Mouse (Mus musculus): ENCODE measurements around the gene Afap1l2. TPM values are rescaled to one million over a fixed set of nuclear protein-coding genes. Genes with fewer than 3 reads are reported as not detected.

Afap1l2 gene
- polyA plus RNA-seq, 1 experiment from 2014 or later: 3.8 TPM

DNA sequence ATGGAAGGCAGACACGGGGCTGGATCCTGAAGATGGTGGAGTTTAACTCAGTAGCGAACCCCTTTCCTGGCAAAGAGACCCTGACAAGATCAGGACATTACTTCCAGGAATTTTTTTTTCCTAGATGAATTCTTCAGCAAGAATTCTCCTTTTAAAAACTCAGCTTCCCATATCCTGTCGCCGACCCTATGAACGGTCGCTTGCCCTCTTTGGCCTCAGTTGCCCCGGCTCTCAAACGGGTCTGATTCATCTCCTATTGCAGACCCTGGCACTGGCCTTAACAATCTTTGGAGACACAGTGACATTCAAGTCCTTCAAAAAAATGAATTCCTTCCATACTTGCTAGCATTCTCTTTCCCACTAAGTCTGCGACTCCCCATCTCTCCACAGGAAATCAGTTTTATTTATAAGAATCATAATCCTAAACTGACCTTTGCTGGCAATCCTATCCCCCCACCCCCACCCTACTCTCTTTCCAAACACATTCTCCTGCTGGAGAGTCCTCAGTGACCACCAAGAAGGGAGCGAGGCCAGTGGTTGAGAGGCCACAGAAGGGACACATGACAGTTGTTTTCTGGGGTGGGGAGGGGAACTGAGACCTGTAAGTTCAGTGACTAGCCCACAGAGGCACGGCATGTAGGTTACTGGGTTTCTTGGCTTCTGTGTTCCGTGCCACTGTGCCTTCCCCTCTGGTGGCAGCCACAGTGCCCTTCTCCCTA, 5.1 kb downstream of the Afap1l2 start:
- Histone ChIP-seq H3K4me3 (no peak overlapping the region), H3K4me1 (replicated peaks) (peaks cover 52% of the 10 kb centered on the region), H3K36me3 (no peaks in the 10 kb centered on the region), H3K27ac (peak overlapping the region; percentile 1; the same call in 1 of the 2 replicates), H3K27me3 (ENCODE audit: insufficient read depth, poor library complexity, severe bottlenecking) (peaks cover 29% of the 10 kb centered on the region), H3K9me3 (no peaks in the 10 kb centered on the region)
- 73% methylated on average over 12 of the region's 12 CpGs for WGBS
- DNase-seq (ENCODE audit: low spot score): no peak

GRCm38 (mm10) chr19:57001926-57002325, 6.1 kb downstream of the Afap1l2 start:
- Histone ChIP-seq H3K36me3 (no peaks in the 10 kb centered on the region), H3K4me3 (no peak overlapping the region), H3K27me3 (ENCODE audit: insufficient read depth, poor library complexity, severe bottlenecking) (peaks cover 19% of the 10 kb centered on the region), H3K9me3 (no peaks in the 10 kb centered on the region), H3K4me1 (replicated peaks) (peaks cover 53% of the 10 kb centered on the region), H3K27ac (peak overlapping the region; percentile 66)
- WGBS: 85% methylated on average over 4 of the region's 4 CpGs
- DNase-seq (ENCODE audit: low spot score): no peak

DNA sequence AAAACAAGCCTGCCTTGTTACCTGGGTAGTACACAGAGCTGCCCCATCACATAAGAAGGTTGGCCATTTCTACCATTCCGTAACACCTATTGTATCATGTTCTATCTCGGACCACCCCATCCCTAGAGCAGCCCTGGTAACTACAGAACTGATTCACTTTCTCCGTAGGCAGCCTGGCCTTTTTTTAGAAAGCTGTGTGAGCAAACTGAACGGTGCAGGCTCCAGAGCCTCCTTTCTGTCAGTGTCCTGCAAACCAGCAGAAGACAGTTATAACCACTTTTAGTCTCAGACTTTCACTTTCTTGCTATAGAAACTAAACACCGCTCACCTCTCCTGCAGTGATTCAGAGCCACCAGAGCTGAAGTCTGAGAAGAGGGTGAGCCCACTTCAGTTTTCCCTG, 7.4 kb downstream of the Afap1l2 start:
- WGBS: 91% methylated on average over 5 of the region's 5 CpGs
- Histone ChIP-seq H3K4me1 (replicated peaks) (peaks cover 57% of the 10 kb centered on the region), H3K27ac (no peak overlapping the region), H3K36me3 (no peaks in the 10 kb centered on the region), H3K9me3 (no peaks in the 10 kb centered on the region), H3K27me3 (ENCODE audit: insufficient read depth, poor library complexity, severe bottlenecking) (peaks cover 7% of the 10 kb centered on the region; the same call in 1 of the 2 replicates), H3K4me3 (no peak overlapping the region)
- DNase-seq (ENCODE audit: low spot score): no peak

- DNase-seq (ENCODE audit: low spot score): no peak
- Histone ChIP-seq H3K4me3 (no peak overlapping the region), H3K4me1 (replicated peaks) (peaks cover 57% of the 10 kb centered on the region), H3K27ac (0 out of 2 replicates have a peak overlapping the region, but pooled peaks have one; percentile 23), H3K9me3 (no peaks in the 10 kb centered on the region), H3K27me3 (ENCODE audit: insufficient read depth, poor library complexity, severe bottlenecking) (peaks cover 7% of the 10 kb centered on the region; the same call in 1 of the 2 replicates), H3K36me3 (no peaks in the 10 kb centered on the region)
- 68% methylated on average over 2 of the region's 2 CpGs for WGBS
Measured at GRCm38 (mm10) chr19:56999781-57000180, 8.2 kb downstream of the Afap1l2 start.

DNA sequence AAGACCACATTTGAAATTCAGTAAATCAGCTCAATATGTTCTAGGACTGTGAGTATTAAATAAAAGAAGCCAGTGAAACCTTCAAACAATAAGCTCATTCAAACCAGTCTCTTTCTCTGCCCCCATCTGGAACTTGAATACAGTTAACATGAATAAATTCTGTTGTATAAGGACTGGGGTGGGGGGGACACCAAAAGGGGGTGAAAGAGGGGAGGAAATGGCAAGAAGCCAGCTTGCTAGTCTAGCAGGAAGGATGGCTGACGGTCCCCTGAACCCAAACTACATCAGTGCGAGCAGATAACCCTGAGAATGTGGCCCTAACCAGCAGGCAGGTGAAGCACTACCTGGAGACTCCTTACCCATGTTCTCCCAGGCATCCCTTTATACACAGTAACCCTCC, 9.1 kb downstream of the Afap1l2 start:
- H3K4me1 ChIP-seq (replicated peaks): peaks cover 66% of the 10 kb centered on the region
- H3K4me3 ChIP-seq: no peak overlapping the region
- no peak for DNase-seq (ENCODE audit: low spot score)
- 86% methylated on average over 2 of the region's 2 CpGs for WGBS
- H3K36me3 ChIP-seq: no peaks in the 10 kb centered on the region
- H3K27me3 ChIP-seq (ENCODE audit: insufficient read depth, poor library complexity, severe bottlenecking): peaks cover 4% of the 10 kb centered on the region; the same call in 1 of the 2 replicates
- H3K27ac ChIP-seq: no peak overlapping the region; the same call in 1 of the 2 replicates
- no peaks in the 10 kb centered on the region for H3K9me3 ChIP-seq

DNA sequence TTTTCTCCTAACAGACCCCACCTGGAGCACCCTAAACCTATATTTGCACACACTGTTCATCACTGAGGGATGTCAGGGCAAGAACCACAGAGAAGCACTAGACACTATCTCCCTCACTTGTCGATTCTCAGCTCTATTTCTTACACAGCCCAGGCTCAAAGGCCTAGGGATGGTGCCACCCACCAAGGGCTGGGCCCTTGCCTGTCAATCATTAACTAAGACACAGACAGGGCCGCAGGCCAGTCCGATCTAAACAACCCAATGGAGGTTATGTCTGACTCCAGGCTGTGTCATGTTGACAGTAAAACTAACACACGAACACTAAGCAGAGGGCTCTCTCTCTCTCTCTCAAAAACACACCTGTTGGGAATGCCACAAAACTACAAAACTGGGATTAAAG, 9.7 kb downstream of the Afap1l2 start:
- H3K4me1 ChIP-seq (replicated peaks): peaks cover 63% of the 10 kb centered on the region

GRCm38 (mm10) chr19:56997164-56997599, 10.8 kb downstream of the Afap1l2 start:
- 3% methylated on average over 10 of the region's 10 CpGs for WGBS
- no peaks in the 10 kb centered on the region for H3K9me3 ChIP-seq
- peaks cover 58% of the 10 kb centered on the region for H3K4me1 ChIP-seq (replicated peaks)
- peak overlapping the region; percentile 28 for H3K4me3 ChIP-seq
- H3K27me3 ChIP-seq (ENCODE audit: insufficient read depth, poor library complexity, severe bottlenecking): peaks cover 3% of the 10 kb centered on the region; the same call in 1 of the 2 replicates
- peak overlapping the region; percentile 69 for H3K27ac ChIP-seq
- H3K36me3 ChIP-seq: no peaks in the 10 kb centered on the region
- peak; percentile 77 for DNase-seq (ENCODE audit: low spot score)

More for the DNA sequence above, 9.7 kb downstream of the Afap1l2 start:
- no peaks in the 10 kb centered on the region for H3K36me3 ChIP-seq
- H3K27ac ChIP-seq: no peak overlapping the region
- H3K9me3 ChIP-seq: no peaks in the 10 kb centered on the region
- H3K4me3 ChIP-seq: no peak overlapping the region
- peaks cover 4% of the 10 kb centered on the region; the same call in 1 of the 2 replicates for H3K27me3 ChIP-seq (ENCODE audit: insufficient read depth, poor library complexity, severe bottlenecking)
- DNase-seq (ENCODE audit: low spot score): no peak
- 76% methylated on average over 4 of the region's 4 CpGs for WGBS

DNA sequence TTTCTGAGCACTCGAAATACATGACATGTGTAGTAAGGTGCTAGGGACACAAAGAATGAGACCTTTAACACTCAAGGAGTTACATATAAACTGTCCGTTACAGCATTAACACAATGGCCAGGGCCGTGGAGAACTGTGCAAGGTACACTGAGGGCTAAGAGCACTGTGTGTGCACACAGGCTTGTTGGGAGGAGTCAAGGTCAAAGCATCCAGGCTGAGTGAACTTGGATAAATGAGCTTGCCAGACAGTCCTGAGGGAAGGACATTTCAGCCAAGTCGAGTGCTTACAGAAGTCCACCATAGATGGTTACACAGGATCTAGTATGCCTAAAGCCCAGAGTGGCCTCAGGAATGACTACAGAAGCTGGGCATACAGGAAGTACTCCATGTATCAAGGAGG, 12.6 kb downstream of the Afap1l2 start:
- Histone ChIP-seq H3K4me3 (no peak overlapping the region), H3K27ac (no peak overlapping the region), H3K27me3 (ENCODE audit: insufficient read depth, poor library complexity, severe bottlenecking) (no peaks in the 10 kb centered on the region), H3K9me3 (no peaks in the 10 kb centered on the region), H3K36me3 (no peaks in the 10 kb centered on the region), H3K4me1 (replicated peaks) (peaks cover 67% of the 10 kb centered on the region)
- no peak for DNase-seq (ENCODE audit: low spot score)
- 78% methylated on average over 4 of the region's 4 CpGs for WGBS

DNA sequence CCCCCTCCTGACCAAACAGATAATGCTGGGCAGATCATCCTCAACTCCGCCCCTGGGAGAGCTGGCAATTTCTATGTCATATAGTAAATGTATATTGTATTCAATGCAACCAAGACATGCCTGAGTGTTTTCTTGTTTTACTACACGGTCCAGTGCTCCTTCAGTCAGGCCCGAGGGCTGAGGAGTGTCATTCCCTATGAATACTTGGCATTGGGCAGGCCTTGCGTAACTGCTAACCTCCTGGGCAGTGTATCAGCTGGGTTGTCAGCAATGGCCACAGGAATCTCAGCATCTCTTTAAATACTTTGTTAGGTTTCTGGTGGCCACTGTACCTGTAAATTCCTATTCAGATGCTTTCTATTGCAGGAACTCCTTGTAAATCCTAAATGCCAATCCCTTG, 13.4 kb downstream of the Afap1l2 start:
- peaks cover 68% of the 10 kb centered on the region for H3K4me1 ChIP-seq (replicated peaks)
- 74% methylated on average over 4 of the region's 4 CpGs for WGBS
- H3K27me3 ChIP-seq (ENCODE audit: insufficient read depth, poor library complexity, severe bottlenecking): no peaks in the 10 kb centered on the region
- 0 out of 2 replicates have a peak overlapping the region, but pooled peaks have one; percentile 9 for H3K27ac ChIP-seq
- no peak for DNase-seq (ENCODE audit: low spot score)
- no peak overlapping the region for H3K4me3 ChIP-seq
- H3K9me3 ChIP-seq: no peaks in the 10 kb centered on the region
- H3K36me3 ChIP-seq: no peaks in the 10 kb centered on the region

- H3K36me3 ChIP-seq: no peaks in the 10 kb centered on the region
- H3K9me3 ChIP-seq: no peaks in the 10 kb centered on the region
- no peak overlapping the region for H3K4me3 ChIP-seq
- no peak overlapping the region for H3K27ac ChIP-seq
- DNase-seq (ENCODE audit: low spot score): no peak
- no peaks in the 10 kb centered on the region for H3K27me3 ChIP-seq (ENCODE audit: insufficient read depth, poor library complexity, severe bottlenecking)
- 87% methylated on average over 4 of the region's 4 CpGs for WGBS
- H3K4me1 ChIP-seq (replicated peaks): peaks cover 68% of the 10 kb centered on the region
Measured at GRCm38 (mm10) chr19:56993763-56994162, 14.3 kb downstream of the Afap1l2 start.

GRCm38 (mm10) chr19:56992978-56993545, 15.0 kb downstream of the Afap1l2 start:
- Histone ChIP-seq H3K9me3 (no peaks in the 10 kb centered on the region), H3K27me3 (ENCODE audit: insufficient read depth, poor library complexity, severe bottlenecking) (no peaks in the 10 kb centered on the region), H3K4me1 (replicated peaks) (peaks cover 70% of the 10 kb centered on the region), H3K36me3 (no peaks in the 10 kb centered on the region), H3K4me3 (no peak overlapping the region), H3K27ac (no peak overlapping the region)
- 74% methylated on average over 8 of the region's 8 CpGs for whole genome bisulfite sequencing
- DNase-seq (ENCODE audit: low spot score): no peak

- H3K4me1 ChIP-seq (replicated peaks): peaks cover 62% of the 10 kb centered on the region
- DNase-seq (ENCODE audit: low spot score): peak; percentile 62
- WGBS: 31% methylated on average over 14 of the region's 14 CpGs
Measured at GRCm38 (mm10) chr19:56990367-56991111, 17.5 kb downstream of the Afap1l2 start.

More at GRCm38 (mm10) chr19:56990367-56991111, 17.5 kb downstream of the Afap1l2 start:
- H3K4me3 ChIP-seq: 0 out of 2 replicates have a peak overlapping the region, but pooled peaks have one; percentile 9
- H3K9me3 ChIP-seq: no peaks in the 10 kb centered on the region
- H3K27me3 ChIP-seq (ENCODE audit: insufficient read depth, poor library complexity, severe bottlenecking): no peaks in the 10 kb centered on the region
- no peaks in the 10 kb centered on the region for H3K36me3 ChIP-seq
- peak overlapping the region; percentile 86 for H3K27ac ChIP-seq
